In genomic region chr7:91461352-91461751, GRCm38 (mm10) we compare ENCODE assay signal across 16 mouse cellular contexts.
"Had no signal": no experiment of that assay in that cellular context is flagged by ENCODE, and none has a peak within 500 bp of the region (broad histone marks: within the 10 kb centered on the region; RNA-seq: fewer than 3 reads in every experiment).

No protein-coding gene starts in this region.

- H3K27ac ChIP-seq: liver, embryonic 14.5 days; midbrain, embryonic 10.5 days; midbrain, embryonic 12.5 days; stomach, embryonic 15.5 days; stomach, postnatal 0 days had no signal

- ATAC-seq: midbrain, embryonic 16.5 days had no signal

- H3K9me3 ChIP-seq: midbrain, embryonic 10.5 days; midbrain, embryonic 12.5 days; stomach, embryonic 15.5 days had no signal

- H3K27me3 ChIP-seq: midbrain, embryonic 12.5 days; stomach, embryonic 15.5 days had no signal

- H3K4me2 ChIP-seq: lung, embryonic 14.5 days; midbrain, embryonic 12.5 days; stomach, embryonic 15.5 days had no signal

- H3K9ac ChIP-seq: liver, embryonic 14.5 days; lung, embryonic 14.5 days; midbrain, embryonic 12.5 days; stomach, embryonic 15.5 days had no signal

- DNase-seq: lung, adult 18-20 months; lung, embryonic 14.5 days; lung, postnatal 10 days; lung, postnatal 4 days; midbrain, embryonic 14.5 days; right cerebral cortex, postnatal 14 days; thymus, adult 2 months; thymus, postnatal 25 days; thymus, postnatal 4 days had no signal

- H3K4me1 ChIP-seq: midbrain, embryonic 10.5 days; midbrain, embryonic 12.5 days; stomach, embryonic 15.5 days had no signal

- H3K36me3 ChIP-seq: midbrain, embryonic 10.5 days; midbrain, embryonic 12.5 days; stomach, embryonic 15.5 days had no signal

- H3K4me3 ChIP-seq: midbrain, embryonic 10.5 days; midbrain, embryonic 12.5 days; myocyte; stomach, embryonic 15.5 days had no signal
